8 mouse cellular contexts compared by ENCODE assay signal in the genomic region with DNA sequence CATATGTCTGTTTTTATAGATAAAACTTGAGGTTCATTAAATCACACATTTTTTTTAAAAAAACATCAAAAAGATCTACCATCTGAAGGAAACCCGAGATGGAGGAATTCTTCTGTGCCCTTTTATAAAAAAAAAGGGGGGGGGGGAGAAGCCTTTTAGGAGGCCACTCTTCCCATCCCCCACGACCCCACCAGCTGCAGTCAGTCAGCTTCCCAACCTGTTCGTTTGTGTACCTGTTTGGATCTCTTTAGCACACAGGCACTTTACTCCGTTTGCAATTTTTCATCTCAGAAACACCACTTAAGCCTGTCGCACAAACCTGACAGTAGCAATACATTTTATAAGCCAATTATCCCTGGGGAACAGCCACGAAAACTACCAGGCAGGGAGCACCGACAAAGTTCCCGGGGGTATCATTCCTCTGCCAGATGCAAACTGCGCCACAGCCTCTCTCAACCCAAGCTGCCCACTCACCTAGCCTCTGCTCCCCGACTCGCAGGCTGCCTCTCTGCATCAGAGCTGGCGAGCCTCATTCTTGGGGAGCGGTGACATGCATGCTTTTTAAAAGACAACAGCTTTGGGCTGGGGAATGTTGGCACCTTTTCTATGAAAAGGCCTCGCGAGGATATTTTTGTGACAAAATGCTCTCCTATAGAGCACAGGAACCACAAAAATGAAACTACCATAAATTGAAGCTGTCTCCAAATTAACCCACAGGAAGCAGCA. TPM values are rescaled to one million over a fixed set of nuclear protein-coding genes. Genes with fewer than 3 reads are reported as not detected.
DNase-seq lines count a peak whose midpoint lies in the region; ATAC-seq and TF ChIP-seq lines count a peak whose summit lies in the region.

No protein-coding gene starts in this region.

- H3K9me3 ChIP-seq in lung, postnatal 0 days (ENCODE audit: low read length) = no peaks in the 10 kb centered on the region
- no peaks in the 10 kb centered on the region for H3K9me3 ChIP-seq in limb, embryonic 10.5 days (replicated peaks)

- no peak for TF ChIP-seq CTCF in lung, postnatal 0 days (IDR thresholded peaks at IDR 0.05)
- no peak for TF ChIP-seq CTCF in olfactory bulb, adult 2 months (IDR thresholded peaks at IDR 0.05; ENCODE audit: insufficient read depth, low read depth, low read length)

- ATAC-seq in lung, postnatal 0 days = no peak

- TF ChIP-seq EP300 in lung, postnatal 0 days (IDR thresholded peaks at IDR 0.05) = no peak

- no peak overlapping the region for H3K9ac ChIP-seq in lung, postnatal 0 days (replicated peaks; ENCODE audit: low read depth)

- peaks cover 3% of the 10 kb centered on the region for H3K4me1 ChIP-seq in lung, postnatal 0 days (ENCODE audit: insufficient read depth, low read depth, low read length)
- peaks cover 49% of the 10 kb centered on the region for H3K4me1 ChIP-seq in limb, embryonic 10.5 days
- peaks cover 27% of the 10 kb centered on the region for H3K4me1 ChIP-seq in olfactory bulb, adult 2 months (ENCODE audit: control insufficient read depth, insufficient read depth, low read length)

- H3K27me3 ChIP-seq in lung, postnatal 0 days (replicated peaks; ENCODE audit: insufficient read depth, low read length) = 0 out of 2 replicates have a peak, but pooled peaks cover 4% of the 10 kb centered on the region
- H3K27me3 ChIP-seq in limb, embryonic 10.5 days (ENCODE audit: low read depth, poor library complexity, severe bottlenecking) = peaks cover 46% of the 10 kb centered on the region

- no peaks in the 10 kb centered on the region for H3K36me3 ChIP-seq in lung, postnatal 0 days (ENCODE audit: insufficient read depth, low read length)
- H3K36me3 ChIP-seq in limb, embryonic 10.5 days = no peaks in the 10 kb centered on the region

- H3K4me2 ChIP-seq in lung, postnatal 0 days (replicated peaks; ENCODE audit: low read depth, low read length) = peak overlapping the region; percentile 98

- TF ChIP-seq POLR2A in olfactory bulb, adult 2 months (IDR thresholded peaks at IDR 0.05; ENCODE audit: insufficient read depth, low read depth, low read length) = no peak

- 21% methylated on average over 15 of the region's 15 CpGs for WGBS in lung, postnatal 0 days
- 18% methylated on average over 15 of the region's 15 CpGs for WGBS in limb, embryonic 10.5 days
- WGBS in olfactory bulb, adult 2 months = 48% methylated on average over 15 of the region's 15 CpGs

- peak; percentile 61 to 64 for DNase-seq in cerebellum, adult 18-20 months
- DNase-seq in cerebellum, adult 11 months = no peak
- no peak for DNase-seq in lung, postnatal 0 days (ENCODE audit: low spot score)
- no peak for DNase-seq in lung, postnatal 36 days
- peak; percentile 49 for DNase-seq in limb, embryonic 10.5 days (ENCODE audit: low spot score)
- no peak for DNase-seq in layer of hippocampus, adult 9-11 months
- no peak for DNase-seq in adrenal gland, adult (ENCODE audit: inconsistent age in 2 of 2, low spot score in 1 of 2)

- peak overlapping the region; percentile 67 for H3K4me3 ChIP-seq in lung, postnatal 0 days (ENCODE audit: low read depth, low read length)
- peak overlapping the region; percentile 76 for H3K4me3 ChIP-seq in limb, embryonic 10.5 days
- peak overlapping the region; percentile 28; the same call in 1 of the 2 replicates for H3K4me3 ChIP-seq in olfactory bulb, adult 2 months (ENCODE audit: insufficient read depth, low read depth, low read length)

- H3K27ac ChIP-seq in lung, postnatal 0 days (ENCODE audit: low read length) = 0 out of 2 replicates have a peak overlapping the region, but pooled peaks have one; percentile 76
- no peak overlapping the region for H3K27ac ChIP-seq in limb, embryonic 10.5 days
- no peak overlapping the region for H3K27ac ChIP-seq in olfactory bulb, adult 2 months (ENCODE audit: insufficient read depth, low read depth, low read length)

RNA-seq across cellular contexts. Expression of gene Epb41l4b, which starts 2.1 kb away (rescaled TPM):
- 10.3 and 10.6 TPM in 2 replicates for polyA plus RNA-seq in lung, postnatal 0 days (2015; fragmentation: Nextera tagmentation; extraction: Ambion mirVana)
- 1.1 and 1.6 TPM in 2 replicates for polyA plus RNA-seq in limb, embryonic 10.5 days (2016; fragmentation: Nextera tagmentation; extraction: Ambion mirVana)
- polyA plus RNA-seq in olfactory bulb, adult 2 months (2012; ENCODE audit: insufficient read depth, insufficient read length, low replicate concordance, missing spikeins) = not detected in 2 replicates

Comparison
In these comparisons a context has a peak if more than half of its experiments do, and no peak if none do; other contexts are left out.
1. DNase-seq: peak in cerebellum, adult 18-20 months (2 of 2) and limb, embryonic 10.5 days (single experiment); none in cerebellum, adult 11 months (single experiment), lung, postnatal 0 days (single experiment), lung, postnatal 36 days (single experiment), layer of hippocampus, adult 9-11 months (single experiment) and adrenal gland, adult (0 of 2).
2. Peak in every context shown above with its lines, with median percentiles within 50 percentile points of each other: H3K4me3 ChIP-seq.